Comparison of ENCODE assay signal across 11 mouse cellular contexts in genomic region chr1:164135960-164136359, GRCm38 (mm10). TPM values are rescaled to one million over a fixed set of nuclear protein-coding genes. Genes with fewer than 3 reads are reported as not detected.
DNase-seq lines count a peak whose midpoint lies in the region; ATAC-seq lines count a peak whose summit lies in the region.
"Had no signal": no experiment of that assay in that cellular context is flagged by ENCODE, and none has a peak within 500 bp of the region (broad histone marks: within the 10 kb centered on the region; RNA-seq: fewer than 3 reads in every experiment).

No protein-coding gene starts in this region.

- intact Hi-C loops in left cerebral cortex, postnatal 4 days (cut with DNase I) = loop anchor here (10.0 kb wide), 1 partner anchor 131 kb away; no protein-coding TSS in a partner anchor
- intact Hi-C loops in left cerebral cortex, postnatal 25 days (cut with DNase I) = no loop called here

- peak; percentile 63 for ATAC-seq in granulocyte monocyte progenitor cell, adult 5-6 weeks (replicated peaks; ENCODE audit: poor library complexity, severe bottlenecking)
- ATAC-seq: forebrain, postnatal 0 days; midbrain, embryonic 15.5 days had no signal

- peak; percentile 88 for DNase-seq in CD4-positive helper T cell, adult 2 months (ENCODE audit: low read depth, low spot score)
- peak; percentile 64 for DNase-seq in lung, postnatal 36 days
- peak; percentile 83 to 87 for DNase-seq in spleen, postnatal 36 days (ENCODE audit: low spot score in 2 of 2)
- no peak for DNase-seq in layer of hippocampus, adult 9-11 months
- DNase-seq in left cerebral cortex, postnatal 4 days = no peak
- DNase-seq in cerebellum, adult 11-12 months = no peak
- no peak for DNase-seq in left cerebral cortex, postnatal 25 days (ENCODE audit: low spot score in 2 of 2)
- DNase-seq: embryo, embryonic 11 days; forebrain, postnatal 0 days had no signal

RNA-seq across cellular contexts. Expression of gene F5, which starts 15.7 kb away (rescaled TPM):
- 1.5 and 3.4 TPM in 2 replicates for total RNA-seq in granulocyte monocyte progenitor cell, adult 5-6 weeks (2014; fragmentation: Nextera tagmentation)
- total RNA-seq in granulocyte monocyte progenitor cell, adult 5-6 weeks (2017) = 3.1 and 3.8 TPM in 2 replicates
- under 1 TPM; 0.14 to 0.24 TPM for total RNA-seq in left cerebral cortex, postnatal 4 days (2021)
- 1 to 10 TPM in 1 of 2 experiments, under 1 TPM in 1; 0.94 to 1.1 TPM for total RNA-seq in left cerebral cortex, postnatal 25 days (2021)

RNA-seq across cellular contexts. Expression of gene Selp, which starts 20.9 kb away (rescaled TPM):
- 2.2 and 3.7 TPM in 2 replicates for total RNA-seq in granulocyte monocyte progenitor cell, adult 5-6 weeks (2014; fragmentation: Nextera tagmentation)
- 0.60 and 1.5 TPM in 2 replicates for total RNA-seq in granulocyte monocyte progenitor cell, adult 5-6 weeks (2017)
- total RNA-seq in left cerebral cortex, postnatal 4 days (2021) = under 1 TPM in 1 of 2 experiments, not detected in 1; 0.14 TPM
- total RNA-seq in left cerebral cortex, postnatal 25 days (2021) = not detected
- total RNA-seq: forebrain, postnatal 0 days had no signal

Comparison
In these comparisons a context has a peak if more than half of its experiments do, and no peak if none do; other contexts are left out.
1. DNase-seq: peak in CD4-positive helper T cell, adult 2 months (single experiment), lung, postnatal 36 days (single experiment) and spleen, postnatal 36 days (2 of 2); none in layer of hippocampus, adult 9-11 months (single experiment), left cerebral cortex, postnatal 4 days (single experiment), cerebellum, adult 11-12 months (single experiment) and left cerebral cortex, postnatal 25 days (0 of 2).